Mouse (Mus musculus) gastrocnemius, postnatal 25 days (tissue): Measurements from ENCODE around the gene Abi3. TPM values are rescaled to one million over a fixed set of nuclear protein-coding genes. Genes with fewer than 3 reads are reported as not detected.

Experiments used
- DNase-seq: peaks from one replicate; pipeline ENCODE4 v3.0.0; 2022
- total RNA-seq, 2 experiments: library from RNA; stranded (reverse); gene quantifications; 1 replicate in 1 of 2; 2 replicates in 1 of 2; pipeline ENCODE4 v1.2.3; 2021

The Abi3 gene
- total RNA-seq, 2 experiments from 2014 or later = 2.2 to 3.2 TPM

DNA sequence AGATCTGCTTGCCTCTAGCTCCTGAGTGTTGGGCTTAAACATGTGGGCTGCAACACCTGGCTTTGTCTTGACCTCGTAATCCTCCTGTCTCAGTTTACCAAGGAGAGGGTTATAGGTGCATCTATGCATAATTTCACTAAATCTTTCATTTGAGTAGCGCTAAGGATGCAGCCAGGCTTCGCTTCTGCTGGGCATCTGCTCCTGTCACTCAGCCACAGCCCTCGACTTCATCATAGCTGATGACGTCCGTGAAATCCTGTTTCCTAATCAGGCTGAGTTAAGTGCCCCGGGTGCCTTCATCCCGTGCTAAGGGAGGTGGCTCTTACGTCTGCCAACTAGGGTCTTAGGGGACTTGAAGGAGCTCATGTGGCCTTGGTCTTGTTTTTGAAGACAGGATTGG is 58.3 kb downstream of the Abi3 start:
- no peak for DNase-seq

DNA sequence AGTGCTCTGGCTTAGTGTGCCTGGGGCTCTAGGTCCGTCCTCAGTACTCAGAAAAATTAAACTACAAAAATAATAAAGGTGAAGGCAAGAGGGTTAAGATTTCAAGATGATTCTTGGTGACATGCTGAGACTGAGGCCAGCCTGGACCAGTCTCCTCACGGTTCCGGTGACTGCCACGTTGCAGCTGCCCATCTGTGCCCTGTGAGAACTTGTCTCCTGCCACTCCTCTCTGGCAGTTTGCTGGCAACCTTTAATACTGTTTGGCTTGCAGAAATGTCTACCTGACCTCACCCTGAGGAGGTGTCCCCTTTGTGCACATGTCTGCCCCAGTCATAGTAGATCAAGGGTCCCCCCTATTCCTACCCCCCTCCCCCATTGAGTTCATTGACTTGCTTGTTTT is 58.8 kb downstream of the Abi3 start:
- DNase-seq = no peak

DNA sequence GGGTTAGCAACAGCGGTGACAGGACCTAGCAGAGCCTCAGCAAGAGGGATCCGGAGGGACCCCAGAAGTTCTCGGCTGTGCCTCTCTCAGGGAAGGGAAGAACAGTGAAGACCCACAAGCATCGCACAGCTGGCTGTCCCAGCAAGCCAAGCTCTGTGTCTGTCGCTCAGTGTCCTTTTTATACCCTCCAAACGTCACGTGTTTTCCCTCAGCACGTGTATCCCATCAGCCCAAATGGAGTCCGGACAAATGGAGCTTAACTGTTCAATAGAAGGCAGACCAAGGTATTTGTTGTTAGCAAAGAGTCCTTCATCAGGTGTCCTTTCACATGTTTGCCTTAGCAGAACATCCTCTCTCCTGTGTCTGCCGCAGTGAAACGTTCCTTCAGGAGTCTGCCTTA is 60.7 kb downstream of the Abi3 start:
- no peak for DNase-seq

DNA sequence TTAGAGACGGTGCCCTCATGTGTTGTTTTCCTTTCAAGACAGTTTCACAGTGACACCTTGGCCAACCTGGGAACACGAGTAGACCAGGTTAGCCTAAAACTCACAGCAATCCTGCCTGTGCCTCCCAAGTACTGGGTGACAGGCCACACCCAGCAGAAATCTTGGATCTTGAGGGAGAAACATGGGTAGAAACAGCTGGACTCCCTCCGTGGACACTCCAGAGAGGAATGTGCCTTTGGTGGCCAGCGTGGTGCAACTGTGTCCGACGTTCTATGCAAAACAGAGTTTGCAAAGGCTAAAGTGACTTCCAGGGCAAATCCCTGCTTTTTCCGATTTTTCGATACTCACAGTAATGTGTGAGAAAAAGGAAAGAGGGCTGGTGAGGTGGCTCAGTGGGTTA is 61.8 kb downstream of the Abi3 start:
- DNase-seq = no peak

Other genes with a start within 250 kb of the Abi3 start
- 100 to 1,000 TPM; 179 to 189 TPM for gene Phb, start 175.5 kb downstream of the Abi3 start, total RNA-seq
- 10 to 100 TPM; 62.2 to 71.7 TPM for gene Zfp652, start 129.8 kb downstream of the Abi3 start, total RNA-seq
- under 1 TPM; 0.29 to 0.36 TPM for gene B130006D01Rik, start 118.9 kb downstream of the Abi3 start, total RNA-seq
- gene Phospho1, start 18.0 kb downstream of the Abi3 start, total RNA-seq = 100 to 1,000 TPM; 288 to 335 TPM
- 1 to 10 TPM; 5.2 to 6.1 TPM for gene Gngt2, start 5.3 kb downstream of the Abi3 start, total RNA-seq
- gene B4galnt2, start 72.4 kb upstream of the Abi3 start, total RNA-seq = not detected
- gene Igf2bp1, start 163.5 kb upstream of the Abi3 start, total RNA-seq = not detected
- gene Gip, start 182.1 kb upstream of the Abi3 start, total RNA-seq = not detected
- gene Snf8, start 192.4 kb upstream of the Abi3 start, total RNA-seq = 10 to 100 TPM; 31.1 to 31.8 TPM
- 10 to 100 TPM; 15.0 to 15.6 TPM for gene Ube2z, start 222.9 kb upstream of the Abi3 start, total RNA-seq
- gene Atp5g1, start 233.2 kb upstream of the Abi3 start, total RNA-seq = 1,000 to 10,000 TPM; 1,455 to 1,686 TPM